Comparison of ENCODE assay signal across 9 mouse cellular contexts in genomic region chr13:35968719-35969430, GRCm38 (mm10). TPM values are rescaled to one million over a fixed set of nuclear protein-coding genes. Genes with fewer than 3 reads are reported as not detected.
A peak's percentile ranks its signal among the peaks of the same experiment; 100 is the strongest.
DNase-seq lines count a peak whose midpoint lies in the region; ATAC-seq and TF ChIP-seq lines count a peak whose summit lies in the region.
"Had no signal": no experiment of that assay in that cellular context is flagged by ENCODE, and none has a peak within 500 bp of the region (broad histone marks: within the 10 kb centered on the region; RNA-seq: fewer than 3 reads in every experiment).

No protein-coding gene starts in this region.

- peak overlapping the region; percentile 91 for H3K4me3 ChIP-seq in megakaryocyte, embryonic 14.5 days (replicated peaks)
- H3K4me3 ChIP-seq in forebrain, postnatal 0 days (ENCODE audit: low read depth, low read length): peak overlapping the region; percentile 58
- H3K4me3 ChIP-seq in midbrain, embryonic 12.5 days: peak overlapping the region; percentile 54

- H3K36me3 ChIP-seq in megakaryocyte, embryonic 14.5 days (replicated peaks; ENCODE audit: low read length): no peaks in the 10 kb centered on the region
- no peaks in the 10 kb centered on the region for H3K36me3 ChIP-seq in forebrain, postnatal 0 days (ENCODE audit: insufficient read depth)
- no peaks in the 10 kb centered on the region for H3K36me3 ChIP-seq in midbrain, embryonic 12.5 days

- peak; percentile 29 for DNase-seq in forebrain, postnatal 0 days
- peak; percentile 65 for DNase-seq in kidney, postnatal 10 days
- no peak for DNase-seq in frontal cortex, adult 2 months (ENCODE audit: extremely low spot score in 1 of 2, low spot score in 1 of 2)

- peaks cover 23% of the 10 kb centered on the region for H3K9me3 ChIP-seq in megakaryocyte, embryonic 14.5 days
- H3K9me3 ChIP-seq in forebrain, postnatal 0 days (ENCODE audit: low read length): no peaks in the 10 kb centered on the region
- no peaks in the 10 kb centered on the region for H3K9me3 ChIP-seq in midbrain, embryonic 12.5 days

- H3K4me2 ChIP-seq in forebrain, postnatal 0 days (ENCODE audit: low read depth): peak overlapping the region; percentile 100
- H3K4me2 ChIP-seq in midbrain, embryonic 12.5 days (replicated peaks): peak overlapping the region; percentile 93

- peaks cover 47% of the 10 kb centered on the region for H3K27me3 ChIP-seq in megakaryocyte, embryonic 14.5 days (replicated peaks)
- peaks cover 13% of the 10 kb centered on the region for H3K27me3 ChIP-seq in forebrain, postnatal 0 days (ENCODE audit: insufficient read depth, low read length)
- H3K27me3 ChIP-seq in midbrain, embryonic 12.5 days: peaks cover 41% of the 10 kb centered on the region

- 1% methylated on average over 49 of the region's 57 CpGs for WGBS in forebrain, postnatal 0 days
- under 1% methylated on average over 57 of the region's 57 CpGs for WGBS in midbrain, embryonic 12.5 days

- no peak for ATAC-seq in megakaryocyte, adult 5-6 weeks (ENCODE audit: poor library complexity, severe bottlenecking)
- peak; percentile 49 for ATAC-seq in common myeloid progenitor, adult 5-6 weeks (replicated peaks; ENCODE audit: low read depth, poor library complexity, severe bottlenecking)
- peak; percentile 71 for ATAC-seq in forebrain, postnatal 0 days
- peak; percentile 74 for ATAC-seq in midbrain, embryonic 12.5 days (ENCODE audit: low FRiP score, low read depth)
- no peak for ATAC-seq in CD4-positive, CD25-positive, alpha-beta regulatory T cell, adult 4 months

- no peak; the same call in 1 of the 2 replicates for TF ChIP-seq CTCF in forebrain, postnatal 0 days (IDR thresholded peaks at IDR 0.05; ENCODE audit: low read depth)

- no peak overlapping the region for H3K27ac ChIP-seq in forebrain, postnatal 0 days (ENCODE audit: low read depth, low read length)
- no peak overlapping the region for H3K27ac ChIP-seq in midbrain, embryonic 12.5 days (replicated peaks)

- H3K9ac ChIP-seq in forebrain, postnatal 0 days: peak overlapping the region; percentile 41
- peak overlapping the region; percentile 54 for H3K9ac ChIP-seq in midbrain, embryonic 12.5 days (replicated peaks)

- H3K4me1 ChIP-seq in megakaryocyte, embryonic 14.5 days: peaks cover 25% of the 10 kb centered on the region
- no peaks in the 10 kb centered on the region for H3K4me1 ChIP-seq in forebrain, postnatal 0 days (ENCODE audit: insufficient read depth)
- H3K4me1 ChIP-seq in midbrain, embryonic 12.5 days: peaks cover 17% of the 10 kb centered on the region; the same call in 1 of the 2 replicates

RNA-seq across cellular contexts. Expression of gene Ppp1r3g, which starts 10.2 kb away (rescaled TPM):
- polyA plus RNA-seq in megakaryocyte, embryonic 14.5 days (2012; ENCODE audit: insufficient read depth, low replicate concordance): 0.31 TPM in 1 of 2 replicates, not detected in the other
- total RNA-seq in megakaryocyte, adult 5-6 weeks (2015): not detected in 2 replicates
- total RNA-seq in megakaryocyte, adult 5-6 weeks (2017): not detected in 2 replicates
- not detected in 2 replicates for total RNA-seq in common myeloid progenitor, adult 5-6 weeks (2017)
- 1.2 TPM in 2 replicates for total RNA-seq in forebrain, postnatal 0 days (2014; rRNA removed)
- 0.42 and 0.53 TPM in 2 replicates for polyA plus RNA-seq in forebrain, postnatal 0 days (2015; fragmentation: Nextera tagmentation; extraction: Ambion mirVana)
- polyA plus RNA-seq in midbrain, embryonic 12.5 days (2016; fragmentation: Nextera tagmentation; extraction: Ambion mirVana): 0.65 and 1.1 TPM in 2 replicates
- not detected for polyA plus RNA-seq in CD4-positive, CD25-positive, alpha-beta regulatory T cell, adult 4 months (2017; shearing (Covaris generic))
- 7.6 and 8.0 TPM in 2 replicates for polyA plus RNA-seq in frontal cortex, adult 2 months (2012; rRNA removed)
- total RNA-seq: neutrophil, adult 5-6 weeks had no signal

Comparison
In these comparisons a context has a peak if more than half of its experiments do, and no peak if none do; other contexts are left out.
1. ATAC-seq: peak in common myeloid progenitor, adult 5-6 weeks (single experiment), forebrain, postnatal 0 days (single experiment) and midbrain, embryonic 12.5 days (single experiment); none in megakaryocyte, adult 5-6 weeks (single experiment) and CD4-positive, CD25-positive, alpha-beta regulatory T cell, adult 4 months (single experiment).
2. DNase-seq: peak in forebrain, postnatal 0 days (single experiment) and kidney, postnatal 10 days (single experiment); none in frontal cortex, adult 2 months (0 of 2).
3. Peak in every context shown above with its lines, with median percentiles within 50 percentile points of each other: H3K4me3 ChIP-seq.